Mouse (Mus musculus): ENCODE data around the gene Ggt1. TPM values are rescaled to one million over a fixed set of nuclear protein-coding genes. Genes with fewer than 3 reads are reported as not detected.
"Not testable (repeated sequence)": the region's sequence is repeated elsewhere in the genome, so short reads cannot be mapped to it uniquely, and the experiment has no call there.

Ggt1 gene
- 1 to 10 TPM in 1 of 2 experiments, not detected in 1; 1.2 TPM for total RNA-seq (2021)
- long read RNA-seq, experiment 1 = 0 reads
- long read RNA-seq, experiment 2 = 0 reads

- no peak for DNase-seq (ENCODE audit: low spot score in 2 of 2)
These were observed at the start of gene Ggt1 for GRCm38 (mm10) chr10:75561071-75561654. Gene Ggt1, plus strand, starts transcription at chr10:75561604.

GRCm38 (mm10) chr10:75511897-75512296 is 49.5 kb upstream of the Ggt1 start:
- DNase-seq (ENCODE audit: low spot score in 2 of 2) = no peak

DNA sequence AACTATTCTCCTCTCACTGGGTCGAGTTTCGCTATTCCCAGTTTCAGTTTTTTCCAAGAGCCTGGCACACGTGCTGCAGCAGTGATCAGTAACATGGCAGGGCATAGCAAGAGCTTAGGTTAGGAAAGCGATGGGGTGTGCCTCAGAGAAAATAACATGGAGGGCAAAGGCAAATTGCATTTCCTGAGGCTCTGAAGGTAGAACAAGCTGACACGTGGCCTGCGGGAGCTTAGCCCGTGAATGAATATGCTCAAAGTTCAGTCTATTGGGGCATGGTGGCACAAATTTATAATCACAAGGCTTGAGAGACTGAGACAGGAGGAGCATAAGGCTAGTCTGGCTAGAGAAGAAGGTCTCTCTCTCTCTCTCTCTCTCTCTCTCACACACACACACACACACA is 48.6 kb upstream of the Ggt1 start:
- DNase-seq (ENCODE audit: low spot score in 2 of 2) = no peak

- no peak for DNase-seq (ENCODE audit: low spot score in 2 of 2)
These were observed 47.9 kb upstream of the Ggt1 start for GRCm38 (mm10) chr10:75513306-75514067.

- no peak for DNase-seq (ENCODE audit: low spot score in 2 of 2)
These were observed 47.0 kb upstream of the Ggt1 start for GRCm38 (mm10) chr10:75514361-75514760.

DNA sequence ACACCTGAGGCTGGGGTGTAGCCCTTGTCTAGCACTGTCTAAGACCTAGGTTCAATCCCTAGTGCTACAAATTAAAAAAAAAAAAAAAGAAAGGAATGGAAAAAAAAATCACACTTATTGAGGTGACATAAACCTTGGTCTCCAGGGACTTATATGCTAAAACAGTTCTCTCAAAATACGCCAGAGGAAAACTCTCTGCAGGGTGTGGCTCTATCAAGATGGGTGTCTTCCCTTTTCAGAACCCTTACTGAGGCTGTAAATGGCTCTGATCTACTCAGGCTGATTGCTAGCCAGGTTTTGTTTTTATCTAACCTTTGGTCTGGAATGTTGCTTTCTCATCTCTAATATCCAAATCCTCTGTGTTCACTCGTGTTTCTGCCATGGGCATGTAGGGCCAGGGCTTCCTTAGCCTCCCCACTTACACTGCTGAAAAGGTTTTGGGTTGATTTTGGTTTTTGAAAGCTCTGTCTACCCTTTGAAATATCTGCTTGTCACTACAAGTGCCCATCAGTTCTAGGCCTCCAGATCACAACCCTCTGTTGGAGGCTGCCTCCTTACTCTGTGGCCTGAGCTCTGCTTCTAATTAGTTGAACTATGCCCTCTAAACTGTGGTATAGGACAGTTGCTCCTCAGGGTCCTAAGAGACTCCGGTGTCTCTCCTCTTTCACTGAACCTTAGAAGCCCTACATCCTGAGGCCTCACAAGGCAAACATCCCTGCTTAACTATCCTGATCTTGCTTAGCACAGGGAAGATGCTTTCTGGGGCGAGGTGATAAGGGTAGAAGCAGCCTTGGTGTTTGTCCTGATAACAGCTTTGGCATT is 46.0 kb upstream of the Ggt1 start:
- DNase-seq (ENCODE audit: low spot score in 2 of 2) = no peak

DNA sequence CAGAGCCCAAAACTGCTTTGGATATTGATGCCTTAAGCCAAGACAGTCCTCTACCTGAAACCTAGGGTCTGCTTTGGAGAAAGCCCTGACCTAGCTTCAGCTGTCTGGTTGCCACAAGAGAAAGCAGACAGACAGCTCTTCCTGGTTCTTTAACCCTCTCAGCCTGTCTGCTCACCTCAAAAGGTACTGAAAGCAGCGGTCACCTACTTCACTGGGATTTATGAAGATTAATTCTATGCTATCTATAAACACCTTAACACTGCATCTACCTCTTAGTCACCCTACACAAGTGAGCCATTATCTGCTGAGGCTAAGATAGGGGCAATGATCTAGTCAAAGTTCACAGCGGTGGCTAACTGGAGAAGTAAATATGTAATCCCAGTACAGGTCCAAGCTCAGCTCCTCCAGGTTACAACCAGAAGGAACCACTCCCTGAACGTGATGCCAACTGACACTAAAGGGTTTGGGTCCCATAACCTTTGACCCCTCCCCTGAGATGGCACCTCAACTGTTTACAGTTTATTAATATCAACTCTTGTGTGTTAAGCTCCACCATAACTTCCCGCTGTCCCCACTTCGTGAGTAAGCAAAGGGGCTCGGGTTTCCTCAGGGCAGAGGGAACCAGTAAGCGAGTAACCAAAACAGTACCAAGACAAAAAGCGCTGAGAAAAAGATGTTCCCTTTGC is 45.2 kb upstream of the Ggt1 start:
- no peak for DNase-seq (ENCODE audit: low spot score in 2 of 2)

- no peak for DNase-seq (ENCODE audit: low spot score in 2 of 2)
These were observed 44.7 kb upstream of the Ggt1 start for GRCm38 (mm10) chr10:75516724-75517072.

DNA sequence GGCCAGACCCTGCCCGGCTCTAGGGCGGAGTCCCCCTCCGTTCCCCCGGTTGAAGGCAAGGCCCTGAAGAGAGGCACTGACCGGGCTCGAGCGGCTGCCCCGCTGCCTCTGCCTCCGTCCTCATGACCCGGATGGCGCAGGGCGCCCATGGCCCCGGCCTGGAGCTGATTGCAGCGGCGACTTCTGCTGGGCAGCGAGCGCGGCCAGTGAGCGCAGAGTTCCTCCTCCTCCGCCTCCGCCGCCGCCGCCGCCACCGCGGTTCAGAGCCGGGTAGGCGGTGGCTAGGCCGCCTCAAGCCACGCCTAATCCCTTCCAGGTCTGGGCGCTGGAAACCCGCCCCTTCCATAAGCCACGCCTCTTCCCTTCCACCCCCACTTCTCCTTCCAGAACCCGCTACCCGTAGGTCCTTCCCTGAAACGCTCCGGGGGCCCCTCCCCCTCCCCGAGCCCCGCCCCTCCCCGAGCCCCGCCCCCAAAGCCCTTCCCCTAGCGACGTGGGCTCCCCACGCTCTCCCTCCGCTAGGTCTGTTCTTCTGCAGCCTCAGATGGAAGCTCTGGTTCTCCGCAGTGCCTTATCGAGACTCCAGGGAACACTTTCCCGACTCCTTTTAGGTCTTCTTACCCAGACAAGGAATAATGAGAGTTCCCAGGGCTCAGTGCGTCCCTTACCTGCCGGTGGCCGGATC is 44.2 kb upstream of the Ggt1 start, which contains the start of gene Snrpd3:
Gene Snrpd3, plus strand, starts transcription at position 479 of the 685 bp plus-strand sequence.
- DNase-seq (ENCODE audit: low spot score in 2 of 2) = peak; percentile 83 to 86

- peak; percentile 93 to 94 for DNase-seq (ENCODE audit: low spot score in 2 of 2)
These were observed 43.7 kb upstream of the Ggt1 start, which contains the start of gene Gucd1 for GRCm38 (mm10) chr10:75517758-75518143. Gene Gucd1, minus strand, starts transcription at chr10:75517972.

DNA sequence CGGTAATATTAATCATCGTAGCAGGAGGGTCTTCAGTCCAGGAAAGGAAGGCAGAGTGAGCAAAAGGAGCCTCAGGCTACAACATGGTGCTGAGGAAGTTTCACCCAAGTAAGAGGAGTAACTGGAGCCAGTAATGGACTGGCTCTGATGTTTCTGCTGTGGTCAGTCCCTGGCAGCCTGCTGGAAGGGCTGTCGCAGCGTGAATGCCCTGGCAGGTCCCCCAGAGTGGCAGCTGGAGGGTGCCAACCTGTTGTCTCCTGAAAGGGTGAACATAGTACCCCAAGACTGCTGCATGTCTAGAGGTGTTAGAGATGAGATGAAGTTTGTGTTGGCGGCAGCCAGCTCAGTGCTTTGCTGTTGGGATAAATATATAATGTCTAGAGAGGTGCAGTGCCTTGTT is 40.8 kb upstream of the Ggt1 start:
- no peak for DNase-seq (ENCODE audit: low spot score in 2 of 2)

DNA sequence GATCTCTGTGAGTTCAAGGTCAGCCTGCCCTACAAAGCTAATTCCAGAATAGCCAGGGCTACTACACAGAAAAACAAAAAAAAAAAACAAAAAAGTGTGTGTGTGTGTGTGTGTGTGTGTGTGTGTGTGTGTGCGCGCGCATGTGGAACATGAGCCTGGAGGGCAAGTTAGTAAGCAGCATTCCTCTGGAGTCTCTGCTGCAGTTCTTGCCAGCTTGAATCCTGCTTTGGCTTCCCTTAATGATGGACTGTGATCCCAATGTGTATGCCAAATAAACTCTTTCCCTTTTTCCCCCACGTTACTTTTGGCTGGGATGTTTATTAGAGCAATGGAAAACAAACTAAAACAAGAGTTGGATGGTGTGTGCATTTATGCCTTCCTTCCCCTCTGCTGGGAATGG is 39.8 kb upstream of the Ggt1 start:
- no peak for DNase-seq (ENCODE audit: low spot score in 2 of 2)

DNA sequence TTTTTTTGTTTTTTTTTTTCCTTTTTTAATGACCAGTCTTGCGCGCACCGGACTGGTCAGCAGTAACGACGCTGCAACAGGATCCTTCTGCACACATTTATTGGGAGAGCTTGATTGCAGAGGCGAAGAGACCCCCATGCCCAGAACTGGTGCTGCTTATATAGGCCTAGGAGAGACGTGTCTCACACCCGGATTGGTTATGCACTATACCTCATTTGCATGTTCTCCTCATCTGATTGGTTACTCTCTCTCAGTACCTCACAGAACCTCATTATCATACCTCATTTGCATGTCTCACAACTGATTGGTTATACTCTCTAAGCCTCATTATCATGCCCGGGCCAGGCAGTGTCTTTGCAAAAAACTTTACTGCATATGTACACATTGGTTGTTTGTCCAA is 36.0 kb upstream of the Ggt1 start:
- not testable (repeated sequence) for DNase-seq (ENCODE audit: low spot score in 2 of 2)

DNA sequence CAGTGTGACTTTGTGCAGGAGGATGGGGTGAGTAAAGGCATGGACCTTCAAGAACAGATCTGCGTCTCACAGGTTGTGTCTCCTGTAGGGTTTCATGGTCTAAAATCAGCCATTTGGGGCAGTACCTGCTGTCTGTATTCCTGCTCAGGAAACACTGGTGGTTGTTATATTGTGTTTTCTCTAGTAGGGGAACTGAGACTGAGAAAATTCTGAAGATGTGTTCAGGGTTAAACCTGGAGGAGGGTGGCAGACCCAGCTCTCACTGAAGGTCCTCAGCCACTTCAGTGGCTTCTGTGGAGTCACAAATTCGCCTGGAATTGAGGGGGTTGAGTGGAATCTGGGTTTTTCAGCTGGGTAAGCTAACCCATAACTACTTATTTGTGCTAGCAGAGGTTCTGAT is 31.1 kb upstream of the Ggt1 start:
- DNase-seq (ENCODE audit: low spot score in 2 of 2) = no peak

DNA sequence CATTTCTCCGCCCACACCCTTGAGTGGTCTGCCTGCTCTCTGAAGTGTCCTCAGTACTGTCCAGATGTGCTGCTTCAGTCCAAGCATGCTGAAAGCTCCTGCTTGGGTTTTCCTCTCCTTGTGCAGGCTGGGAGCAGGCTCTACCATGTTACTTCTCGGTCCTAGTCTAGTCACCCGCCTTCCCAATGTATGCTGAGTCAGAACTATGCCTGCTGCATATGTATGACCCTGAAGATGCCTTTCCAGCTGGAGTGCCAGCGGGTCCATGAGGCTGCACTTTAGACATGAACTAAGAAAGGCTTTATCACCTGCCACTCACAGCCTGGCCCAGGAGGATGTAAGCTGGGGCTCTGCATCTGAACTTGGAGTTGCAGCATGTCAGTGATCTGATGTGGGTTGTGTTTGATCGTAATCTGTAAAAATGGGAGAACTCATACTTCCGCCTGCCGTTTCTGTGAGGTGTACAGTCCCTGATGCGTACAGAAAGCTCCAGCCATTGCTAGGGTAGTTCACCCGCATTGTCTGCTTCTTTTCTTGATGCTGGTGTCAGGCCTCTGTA is 29.8 kb upstream of the Ggt1 start:
- DNase-seq (ENCODE audit: low spot score in 2 of 2) = no peak

GRCm38 (mm10) chr10:75534216-75534615 is 27.2 kb upstream of the Ggt1 start:
- no peak for DNase-seq (ENCODE audit: low spot score in 2 of 2)

GRCm38 (mm10) chr10:75534934-75535333 is 26.5 kb upstream of the Ggt1 start:
- no peak for DNase-seq (ENCODE audit: low spot score in 2 of 2)

DNA sequence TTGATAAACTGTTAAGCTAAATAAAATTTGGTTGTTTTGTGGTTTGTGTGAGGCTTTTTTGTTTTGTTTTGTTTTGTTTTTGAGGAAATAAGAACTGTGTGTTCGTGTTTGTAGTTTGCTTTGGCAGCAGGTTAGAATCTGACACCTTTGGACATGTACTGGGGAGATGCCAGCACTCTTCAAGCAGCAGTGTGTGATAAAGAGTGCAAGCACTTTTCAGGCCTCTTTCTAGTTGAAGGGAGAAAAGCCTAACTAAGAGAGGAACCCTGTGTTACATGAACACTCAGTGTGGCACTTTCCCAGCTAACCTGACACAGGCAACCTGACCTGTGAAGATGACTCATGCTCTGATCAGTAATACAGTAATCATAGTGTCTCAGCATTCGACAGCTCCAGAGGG is 26.0 kb upstream of the Ggt1 start:
- no peak for DNase-seq (ENCODE audit: low spot score in 2 of 2)

- no peak for DNase-seq (ENCODE audit: low spot score in 2 of 2)
These were observed 25.3 kb upstream of the Ggt1 start for GRCm38 (mm10) chr10:75536123-75536522.

DNA sequence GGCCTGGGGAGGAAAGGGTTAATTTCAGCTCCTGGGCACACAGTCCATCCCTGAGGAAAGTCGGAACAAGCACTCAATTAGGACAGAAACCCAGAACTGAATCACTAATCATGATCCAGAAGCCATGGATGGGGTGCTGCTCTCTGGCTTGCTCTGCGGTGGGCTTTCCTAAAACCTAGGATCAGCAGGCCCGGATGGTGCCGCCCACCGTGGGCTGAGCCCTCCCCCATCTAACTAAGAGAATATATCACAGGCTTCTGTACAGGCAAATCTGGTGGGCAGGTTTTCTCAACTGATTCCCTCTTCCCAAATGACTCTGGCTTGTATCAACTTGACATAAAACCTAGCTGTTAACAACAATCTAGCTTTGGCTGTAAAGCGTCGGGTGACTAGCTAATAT is 13.5 kb upstream of the Ggt1 start:
- no peak for DNase-seq (ENCODE audit: low spot score in 2 of 2)

All from adrenal gland, adult 18-20 months (tissue).